Mouse (Mus musculus) kidney, postnatal 14 days (tissue): ENCODE measurements at regions not wholly inside any gene's neighbourhood (a gene's known extent, or its start where the extent isn't known, plus 50 kb on each side); places are given as distances from the start of the nearest gene placed in this dataset.

Source experiments
- DNase-seq: peaks from one replicate; pipeline ENCODE4 v3.0.0; 2022; ENCODE audit warnings: mixed read lengths

GRCm38 (mm10) chr4:58728641-58729040 lies 58.9 kb downstream of the Olfr267 start:
- no peak for DNase-seq

GRCm38 (mm10) chr4:58726424-58726823 lies 61.1 kb downstream of the Olfr267 start:
- DNase-seq: no peak

GRCm38 (mm10) chr4:58722772-58723171 lies 64.7 kb downstream of the Olfr267 start:
- no peak for DNase-seq

GRCm38 (mm10) chr4:58720682-58721081 lies 66.8 kb downstream of the Olfr267 start:
- DNase-seq: no peak

GRCm38 (mm10) chr4:58716426-58716825 lies 71.1 kb downstream of the Olfr267 start:
- DNase-seq: no peak

GRCm38 (mm10) chr4:58715846-58716245 lies 71.7 kb downstream of the Olfr267 start:
- DNase-seq: no peak

- DNase-seq: peak; percentile 49
Observed at GRCm38 (mm10) chr4:58714221-58714620, 73.3 kb downstream of the Olfr267 start.

GRCm38 (mm10) chr4:58712875-58713274 lies 74.6 kb downstream of the Olfr267 start:
- DNase-seq: no peak

GRCm38 (mm10) chr4:58712166-58712565 lies 75.3 kb downstream of the Olfr267 start:
- no peak for DNase-seq

GRCm38 (mm10) chr4:58699236-58699798 lies 88.2 kb downstream of the Olfr267 start:
- DNase-seq: no peak

- no peak for DNase-seq
Observed at GRCm38 (mm10) chr4:58698828-58699227, 88.7 kb downstream of the Olfr267 start.

- no peak for DNase-seq
Observed at GRCm38 (mm10) chr4:58696684-58697083, 90.8 kb downstream of the Olfr267 start.

- DNase-seq: no peak
Observed at GRCm38 (mm10) chr4:58695281-58695680, 92.2 kb downstream of the Olfr267 start.

- no peak for DNase-seq
Observed at GRCm38 (mm10) chr4:58693018-58693417, 94.5 kb downstream of the Olfr267 start.

GRCm38 (mm10) chr4:58681926-58682325 lies 105.6 kb downstream of the Olfr267 start:
- no peak for DNase-seq

- no peak for DNase-seq
Observed at GRCm38 (mm10) chr4:58677701-58678385, 109.7 kb downstream of the Olfr267 start.

- DNase-seq: no peak
Observed at GRCm38 (mm10) chr4:58671406-58672035, 116.0 kb downstream of the Olfr267 start.

- DNase-seq: no peak
Observed at GRCm38 (mm10) chr4:58670906-58671250, 116.6 kb downstream of the Olfr267 start.

- peak; percentile 42 for DNase-seq
Observed at GRCm38 (mm10) chr4:58670107-58670905, 116.6 kb upstream of the Lpar1 start.

- DNase-seq: no peak
Observed at GRCm38 (mm10) chr4:58668368-58669153, 114.9 kb upstream of the Lpar1 start.

- no peak for DNase-seq
Observed at GRCm38 (mm10) chr4:58663628-58664205, 110.0 kb upstream of the Lpar1 start.

- DNase-seq: no peak
Observed at GRCm38 (mm10) chr4:58661781-58662293, 108.1 kb upstream of the Lpar1 start.
